Mouse (Mus musculus) heart, embryonic 16.5 days (tissue): ENCODE measurements around the gene Pdlim1. TPM values are rescaled to one million over a fixed set of nuclear protein-coding genes. Genes with fewer than 3 reads are reported as not detected.

ENCODE experiments used
- ATAC-seq: fragments of 200-750 bp; cut with Nextera tagmentation; replicated peaks from 2 replicates; pipeline ENCODE4 v1.8.0; 2017; ENCODE audit warnings: moderate number of reproducible peaks; ENCODE audit not compliant: insufficient read depth, low FRiP score; ENCODE audit errors: extremely low read depth
- H3K27ac ChIP-seq: fragments of 300-500 bp; sonication (generic); 2 replicates; pipeline ENCODE4 v1.5.1; 2014; ENCODE audit warnings: mild to moderate bottlenecking, low read length, control low read depth, moderate library complexity
- H3K27me3 ChIP-seq: fragments of 300-500 bp; sonication (generic); 2 replicates; pipeline ENCODE4 v1.6.1; 2014; ENCODE audit warnings: low read length, mixed read lengths; ENCODE audit not compliant: control insufficient read depth, insufficient read depth
- H3K36me3 ChIP-seq: fragments of 300-500 bp; sonication (generic); 2 replicates; pipeline ENCODE4 v1.6.1; 2014; ENCODE audit not compliant: control insufficient read depth, insufficient read depth
- H3K4me1 ChIP-seq: fragments of 300-500 bp; sonication (generic); 2 replicates; pipeline ENCODE4 v1.6.1; 2014; ENCODE audit warnings: low read length, mixed read lengths; ENCODE audit not compliant: control insufficient read depth, insufficient read depth
- H3K4me2 ChIP-seq: fragments of 300-500 bp; sonication (generic); 2 replicates; pipeline ENCODE4 v1.6.1; 2014; ENCODE audit warnings: low read depth, mild to moderate bottlenecking, control low read depth, low read length
- H3K4me3 ChIP-seq: fragments of 300-500 bp; sonication (generic); 2 replicates; pipeline ENCODE4 v1.5.1; 2014; ENCODE audit warnings: mild to moderate bottlenecking, control low read depth, low read length
- H3K9ac ChIP-seq: fragments of 300-500 bp; sonication (generic); 2 replicates; pipeline ENCODE4 v1.6.1; 2014; ENCODE audit warnings: low read length, control low read depth
- H3K9me3 ChIP-seq: fragments of 300-500 bp; sonication (generic); replicated peaks from 2 replicates; pipeline ENCODE4 v1.6.1; 2016; ENCODE audit warnings: low read length; ENCODE audit not compliant: control insufficient read depth
- WGBS: fragments of 180-500 bp; shearing (Covaris S2); extraction: QIAGEN DNeasy Blood & Tissue Kit; methylation state at CpG from one replicate; pipeline ENCODE4 v1.1.7; 2014; 5-methylcytosine and 5-hydroxymethylcytosine counted together
- polyA plus RNA-seq: library from polyadenylated mRNA; unstranded; fragments of >200 nt; fragmentation: Nextera tagmentation; extraction: Ambion mirVana; gene quantifications from 2 replicates; pipeline ENCODE4 v1.2.1, GENCODE M21; 2015

Gene Pdlim1
- polyA plus RNA-seq, 1 experiment from 2014 or later = 267 TPM

DNA sequence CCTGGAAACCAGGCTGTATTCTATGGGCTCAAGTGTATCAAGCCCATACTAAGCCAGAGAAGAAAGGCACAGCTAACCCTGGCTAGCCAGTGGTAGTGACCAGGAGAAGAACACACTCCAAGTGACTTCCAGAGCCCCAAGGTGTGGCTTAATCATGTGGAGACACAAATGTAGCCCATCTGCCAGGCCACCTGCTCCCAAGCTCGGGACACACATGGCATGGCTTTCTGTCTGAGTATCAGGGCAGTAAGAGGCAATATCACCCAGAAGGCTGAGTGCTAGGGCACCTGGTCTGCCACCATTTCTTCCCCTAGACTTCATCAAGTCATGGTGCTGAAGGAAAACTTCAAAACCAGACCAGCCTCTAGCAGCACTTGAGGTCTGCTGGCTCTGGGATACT, 22.6 kb upstream of the Pdlim1 start:
- H3K4me3 ChIP-seq = no peak overlapping the region
- no peak overlapping the region for H3K27ac ChIP-seq
- H3K4me2 ChIP-seq = no peak overlapping the region
- H3K9ac ChIP-seq = no peak overlapping the region
- peaks cover 23% of the 10 kb centered on the region for H3K4me1 ChIP-seq
- peaks cover 10% of the 10 kb centered on the region for H3K36me3 ChIP-seq
- no peaks in the 10 kb centered on the region for H3K27me3 ChIP-seq
- no peak for ATAC-seq
- 77% methylated on average over 1 of the region's 1 CpGs for whole genome bisulfite sequencing
- no peaks in the 10 kb centered on the region for H3K9me3 ChIP-seq

- Histone ChIP-seq H3K9me3 (no peaks in the 10 kb centered on the region), H3K36me3 (peaks cover 10% of the 10 kb centered on the region), H3K4me1 (peaks cover 22% of the 10 kb centered on the region), H3K9ac (no peak overlapping the region), H3K4me3 (no peak overlapping the region), H3K4me2 (no peak overlapping the region), H3K27ac (no peak overlapping the region), H3K27me3 (no peaks in the 10 kb centered on the region)
- no peak for ATAC-seq
- 95% methylated on average over 6 of the region's 6 CpGs for WGBS
Observed at GRCm38 (mm10) chr19:40293791-40294190, 22.1 kb upstream of the Pdlim1 start.

DNA sequence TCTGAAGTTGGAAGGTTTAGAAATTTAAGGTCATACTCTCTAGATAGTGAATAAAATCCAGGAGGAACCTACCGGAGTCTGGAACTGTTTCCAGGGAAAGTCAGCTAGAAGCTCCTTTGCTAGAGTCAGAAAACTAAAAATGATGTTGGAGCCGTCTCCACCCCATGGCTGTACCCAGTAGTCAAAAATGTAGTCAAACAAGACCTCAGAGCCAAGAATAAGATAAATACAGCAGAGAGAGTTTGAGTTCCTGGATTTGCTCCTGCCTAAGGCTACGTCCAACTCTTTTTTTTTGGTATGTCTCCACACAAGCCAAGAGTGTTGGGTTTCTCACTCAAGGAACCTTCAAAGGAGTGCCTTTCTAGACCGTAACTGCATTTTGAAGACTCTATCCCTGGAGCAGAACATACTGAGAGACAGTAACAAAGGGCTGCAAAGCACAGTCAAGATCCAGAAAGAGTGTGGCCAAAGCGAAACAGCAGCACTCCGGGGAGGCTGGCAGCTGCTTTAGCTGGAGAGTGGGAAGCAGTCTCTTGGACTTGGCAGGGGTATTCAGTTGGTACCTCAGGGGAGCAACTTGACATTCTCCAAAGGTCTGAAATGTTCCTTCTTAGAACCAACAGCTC, 18.6 kb upstream of the Pdlim1 start:
- H3K4me2 ChIP-seq = no peak overlapping the region
- no peaks in the 10 kb centered on the region for H3K27me3 ChIP-seq
- no peak overlapping the region for H3K9ac ChIP-seq
- H3K4me3 ChIP-seq = no peak overlapping the region
- no peak for ATAC-seq
- H3K36me3 ChIP-seq = peaks cover 9% of the 10 kb centered on the region
- 79% methylated on average over 6 of the region's 6 CpGs for WGBS
- H3K27ac ChIP-seq = peak overlapping the region; percentile 21; the same call in 1 of the 2 replicates
- peaks cover 9% of the 10 kb centered on the region for H3K4me1 ChIP-seq
- H3K9me3 ChIP-seq = no peaks in the 10 kb centered on the region

DNA sequence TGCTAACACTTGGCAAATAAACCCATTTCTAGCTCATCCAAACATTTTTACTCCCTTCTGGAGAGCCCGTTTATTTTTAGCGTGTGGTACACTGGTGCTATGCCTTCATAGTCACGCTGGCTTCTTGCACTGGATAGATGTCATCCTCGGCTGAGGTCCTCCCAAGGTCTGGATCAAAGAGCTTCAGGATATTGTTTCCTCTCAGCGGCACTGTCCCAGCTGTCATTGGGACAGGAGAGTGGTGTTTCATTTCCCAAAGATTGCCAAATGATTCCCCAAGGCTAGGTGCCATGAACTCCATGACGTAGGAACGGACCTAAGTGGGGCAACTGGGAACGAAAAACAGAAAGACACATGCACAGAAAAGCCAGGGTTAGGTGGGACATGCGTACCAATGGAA, 16.8 kb upstream of the Pdlim1 start:
- Histone ChIP-seq H3K4me2 (no peak overlapping the region), H3K9me3 (no peaks in the 10 kb centered on the region), H3K4me1 (peaks cover 9% of the 10 kb centered on the region), H3K4me3 (no peak overlapping the region), H3K27ac (no peak overlapping the region), H3K36me3 (peaks cover 3% of the 10 kb centered on the region; the same call in 1 of the 2 replicates), H3K9ac (no peak overlapping the region), H3K27me3 (no peaks in the 10 kb centered on the region)
- ATAC-seq = no peak
- 78% methylated on average over 9 of the region's 9 CpGs for WGBS

- Histone ChIP-seq H3K4me1 (peaks cover 9% of the 10 kb centered on the region), H3K9me3 (peaks cover 3% of the 10 kb centered on the region; the same call in 1 of the 2 replicates), H3K27me3 (no peaks in the 10 kb centered on the region), H3K36me3 (no peaks in the 10 kb centered on the region), H3K27ac (no peak overlapping the region), H3K4me2 (no peak overlapping the region), H3K9ac (no peak overlapping the region), H3K4me3 (no peak overlapping the region)
- 78% methylated on average over 2 of the region's 2 CpGs for WGBS
- no peak for ATAC-seq
Observed at GRCm38 (mm10) chr19:40284704-40285103, 13.1 kb upstream of the Pdlim1 start.

DNA sequence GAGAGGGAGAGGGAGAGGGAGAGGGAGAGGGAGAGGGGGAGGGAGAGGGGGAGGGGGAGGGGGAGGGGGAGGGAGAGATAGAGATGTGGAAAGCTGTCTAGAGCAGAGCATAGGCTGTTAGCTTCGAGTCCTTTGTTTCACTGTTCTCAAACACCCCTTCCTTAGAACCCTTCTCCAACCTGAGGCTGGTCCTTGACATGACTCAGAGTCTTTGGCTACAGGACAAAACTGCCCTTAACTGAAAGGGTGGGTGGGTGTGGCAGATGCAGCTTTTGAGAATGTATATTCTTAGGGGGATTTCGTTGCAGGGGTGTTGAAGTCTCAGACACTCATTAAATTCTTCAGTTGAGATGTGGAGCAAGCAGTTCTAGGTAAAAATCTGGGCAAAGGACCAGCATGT, 11.8 kb upstream of the Pdlim1 start:
- 51% methylated on average over 2 of the region's 2 CpGs for WGBS
- H3K4me3 ChIP-seq = no peak overlapping the region
- no peak overlapping the region for H3K9ac ChIP-seq
- peaks cover 3% of the 10 kb centered on the region; the same call in 1 of the 2 replicates for H3K9me3 ChIP-seq
- no peaks in the 10 kb centered on the region for H3K27me3 ChIP-seq
- no peaks in the 10 kb centered on the region for H3K36me3 ChIP-seq
- H3K4me1 ChIP-seq = peaks cover 11% of the 10 kb centered on the region
- H3K27ac ChIP-seq = no peak overlapping the region
- ATAC-seq = no peak
- H3K4me2 ChIP-seq = no peak overlapping the region

- H3K36me3 ChIP-seq = no peaks in the 10 kb centered on the region
- H3K4me3 ChIP-seq = no peak overlapping the region
- H3K9me3 ChIP-seq = peaks cover 3% of the 10 kb centered on the region
- H3K9ac ChIP-seq = peak overlapping the region; percentile 5; the same call in 1 of the 2 replicates
- WGBS = 33% methylated on average over 8 of the region's 8 CpGs
- H3K4me2 ChIP-seq = peak overlapping the region; percentile 3; the same call in 1 of the 2 replicates
- no peaks in the 10 kb centered on the region for H3K27me3 ChIP-seq
- H3K4me1 ChIP-seq = peaks cover 9% of the 10 kb centered on the region
- peak overlapping the region; percentile 62 for H3K27ac ChIP-seq
- ATAC-seq = peak; percentile 85
Observed at GRCm38 (mm10) chr19:40278372-40279023, 6.9 kb upstream of the Pdlim1 start.

DNA sequence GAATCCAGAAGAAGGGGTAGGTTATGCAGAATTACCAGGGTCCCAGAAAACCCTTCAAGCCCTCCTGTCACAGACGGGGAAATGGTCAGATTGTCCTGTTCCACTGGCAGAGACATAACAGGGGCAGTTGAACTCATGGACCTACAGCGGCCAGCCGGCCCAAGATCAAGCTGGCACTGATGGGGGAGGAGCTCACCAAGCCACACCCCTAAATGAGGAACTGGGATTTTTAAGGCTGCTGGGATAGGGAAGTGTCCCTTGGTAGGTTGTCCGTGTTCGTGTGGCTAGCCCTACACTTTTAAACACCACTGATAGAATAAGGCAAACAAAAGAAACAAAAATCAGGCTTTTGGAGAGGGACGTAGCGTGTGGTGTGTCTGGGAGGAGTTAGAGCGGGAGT, 5.9 kb upstream of the Pdlim1 start:
- no peak overlapping the region for H3K27ac ChIP-seq

DNA sequence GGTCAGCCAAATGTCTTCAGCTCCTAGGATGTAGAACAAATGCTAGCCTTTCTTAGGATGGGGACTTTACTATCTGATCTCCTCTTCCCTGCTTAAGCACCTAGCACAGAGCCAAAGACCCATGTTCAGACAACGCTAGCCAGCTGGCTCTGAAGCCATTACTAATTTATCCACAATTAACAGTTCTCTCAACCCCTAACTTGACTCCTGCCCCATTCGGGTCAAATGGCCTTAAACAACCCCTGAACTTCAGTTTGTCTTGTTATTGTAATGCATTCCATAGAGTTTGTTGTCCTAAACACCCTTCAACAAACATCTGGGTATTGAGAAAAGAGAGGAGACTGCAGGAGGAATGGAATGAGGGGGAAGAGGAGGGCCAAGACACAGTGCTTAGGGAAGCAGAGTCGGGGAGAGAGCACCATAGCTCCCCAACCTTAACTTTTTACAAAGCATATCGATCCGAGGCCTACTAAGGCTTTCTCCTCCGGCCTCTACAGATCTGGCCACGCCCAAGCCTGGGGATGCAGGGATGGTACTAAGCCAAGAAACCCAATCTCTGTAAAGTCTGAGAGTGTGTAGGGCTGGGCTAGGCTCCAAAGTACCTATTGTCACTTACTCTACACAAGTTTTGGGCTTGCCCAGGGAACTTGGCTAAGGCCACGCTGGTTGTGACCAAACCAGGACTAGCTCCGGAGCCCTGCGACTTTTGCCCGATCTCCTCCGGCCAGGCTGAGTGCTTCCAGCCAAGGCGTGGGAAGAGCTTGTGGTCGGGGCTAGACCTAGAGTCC, 4.0 kb upstream of the Pdlim1 start:
- H3K36me3 ChIP-seq = no peaks in the 10 kb centered on the region
- no peak overlapping the region for H3K9ac ChIP-seq
- no peak overlapping the region for H3K4me2 ChIP-seq
- H3K4me3 ChIP-seq = no peak overlapping the region
- 87% methylated on average over 14 of the region's 14 CpGs for WGBS
- H3K4me1 ChIP-seq = peaks cover 9% of the 10 kb centered on the region
- H3K27ac ChIP-seq = no peak overlapping the region
- no peaks in the 10 kb centered on the region; the same call in 1 of the 2 replicates for H3K9me3 ChIP-seq
- ATAC-seq = no peak
- H3K27me3 ChIP-seq = no peaks in the 10 kb centered on the region

More for the DNA sequence above, 5.9 kb upstream of the Pdlim1 start:
- H3K9me3 ChIP-seq = peaks cover 3% of the 10 kb centered on the region
- WGBS = 94% methylated on average over 8 of the region's 8 CpGs
- no peak overlapping the region for H3K4me2 ChIP-seq
- no peak for ATAC-seq
- peaks cover 9% of the 10 kb centered on the region for H3K4me1 ChIP-seq
- H3K27me3 ChIP-seq = no peaks in the 10 kb centered on the region
- no peak overlapping the region for H3K4me3 ChIP-seq
- H3K9ac ChIP-seq = no peak overlapping the region
- no peaks in the 10 kb centered on the region for H3K36me3 ChIP-seq
